Mouse (Mus musculus) ovary, adult 10 weeks (tissue): ENCODE results near the gene Hspb6. TPM values are rescaled to one million over a fixed set of nuclear protein-coding genes. Genes with fewer than 3 reads are reported as not detected.

Source experiments
- polyA plus RNA-seq: library from polyadenylated mRNA; stranded (reverse); fragments of 350-450 nt; fragmentation: Illumina TruSeq; extraction: RNeasy Lipid Tissue Mini Kit (QIAGEN cat#74804); gene quantifications from one replicate; pipeline ENCODE4 v1.2.3, GENCODE M21; 2014

Hspb6 gene
- polyA plus RNA-seq: 22.5 TPM

GRCm38 (mm10) chr7:30552102-30553020 is at the start of gene Hspb6, which contains the start of gene Proser3:
TSS of gene Hspb6 (plus strand) at chr7:30552178.
TSS of gene Proser3 (minus strand) at chr7:30552299.

GRCm38 (mm10) chr7:30534633-30535577 is 17.1 kb upstream of the Hspb6 start, which contains the start of gene Arhgap33:
TSS of gene Arhgap33 (minus strand) at chr7:30535060.

GRCm38 (mm10) chr7:30559443-30559954 is 7.5 kb downstream of the Hspb6 start, which contains the start of gene Lin37:
TSS of gene Lin37 (minus strand) at chr7:30559838.

GRCm38 (mm10) chr7:30563117-30563905 is 11.3 kb downstream of the Hspb6 start, which contains the start of the genes U2af1l4, Gm49396 and Psenen:
TSS of gene U2af1l4 (plus strand) at chr7:30563301.
TSS of gene Gm49396 (plus strand) at chr7:30563344.
TSS of gene Psenen (minus strand) at chr7:30563627.

GRCm38 (mm10) chr7:30564970-30565571 is 13.1 kb downstream of the Hspb6 start, which contains the start of gene Igflr1:
TSS of gene Igflr1 (plus strand) at chr7:30565427.

GRCm38 (mm10) chr7:30588676-30589434 is 36.9 kb downstream of the Hspb6 start, which contains the start of gene Kmt2b:
TSS of gene Kmt2b (minus strand) at chr7:30588726.

GRCm38 (mm10) chr7:30598786-30599185 is 46.8 kb downstream of the Hspb6 start, which contains the start of gene Zbtb32:
TSS of gene Zbtb32 (minus strand) at chr7:30598909.

Other genes starting within 250 kb of the Hspb6 start
- 3.1 TPM for gene Alkbh6, start 243.5 kb upstream of the Hspb6 start, polyA plus RNA-seq
- gene Syne4, start 237.4 kb upstream of the Hspb6 start, polyA plus RNA-seq: 1.7 TPM
- 0.51 TPM for gene E130208F15Rik, start 230.4 kb upstream of the Hspb6 start, polyA plus RNA-seq
- gene Sdhaf1, start 228.3 kb upstream of the Hspb6 start, polyA plus RNA-seq: 1.3 TPM
- 0.40 TPM for gene Lrfn3, start 189.4 kb upstream of the Hspb6 start, polyA plus RNA-seq
- gene Tyrobp, start 138.4 kb upstream of the Hspb6 start, polyA plus RNA-seq: 5.6 TPM
- not detected for gene Hcst, start 132.3 kb upstream of the Hspb6 start, polyA plus RNA-seq
- gene Nfkbid, start 130.4 kb upstream of the Hspb6 start, polyA plus RNA-seq: 0.23 TPM
- gene Aplp1, start 106.6 kb upstream of the Hspb6 start, polyA plus RNA-seq: 0.63 TPM
- not detected for gene Kirrel2, start 94.5 kb upstream of the Hspb6 start, polyA plus RNA-seq
- gene Nphs1, start 93.9 kb upstream of the Hspb6 start, polyA plus RNA-seq: not detected
- not detected for gene Prodh2, start 58.6 kb upstream of the Hspb6 start, polyA plus RNA-seq
- 0.23 TPM for gene Arhgap33, start 17.1 kb upstream of the Hspb6 start, polyA plus RNA-seq
- 2.0 TPM for gene Proser3, start 121 bp downstream of the Hspb6 start, polyA plus RNA-seq
- 5.0 TPM for gene Lin37, start 7.7 kb downstream of the Hspb6 start, polyA plus RNA-seq
- 8.5 TPM for gene U2af1l4, start 11.1 kb downstream of the Hspb6 start, polyA plus RNA-seq
- gene Gm49396, start 11.2 kb downstream of the Hspb6 start, polyA plus RNA-seq: 1.1 TPM
- gene Psenen, start 11.4 kb downstream of the Hspb6 start, polyA plus RNA-seq: 24.5 TPM
- gene Igflr1, start 13.2 kb downstream of the Hspb6 start, polyA plus RNA-seq: not detected
- 4.7 TPM for gene Kmt2b, start 36.5 kb downstream of the Hspb6 start, polyA plus RNA-seq
- not detected for gene Zbtb32, start 46.7 kb downstream of the Hspb6 start, polyA plus RNA-seq
- 0.34 TPM for gene Upk1a, start 60.7 kb downstream of the Hspb6 start, polyA plus RNA-seq
- gene Cox6b1, start 74.0 kb downstream of the Hspb6 start, polyA plus RNA-seq: 586 TPM
- not detected for gene Etv2, start 83.7 kb downstream of the Hspb6 start, polyA plus RNA-seq
- gene Rbm42, start 98.1 kb downstream of the Hspb6 start, polyA plus RNA-seq: not detected
- 1.1 TPM for gene Haus5, start 112.8 kb downstream of the Hspb6 start, polyA plus RNA-seq
- not detected for gene Pmis2, start 119.4 kb downstream of the Hspb6 start, polyA plus RNA-seq
- not detected for gene 2200002J24Rik, start 146.7 kb downstream of the Hspb6 start, polyA plus RNA-seq
- gene Atp4a, start 160.0 kb downstream of the Hspb6 start, polyA plus RNA-seq: not detected
- 12.8 TPM for gene Tmem147, start 177.4 kb downstream of the Hspb6 start, polyA plus RNA-seq
- not detected for gene Gapdhs, start 191.5 kb downstream of the Hspb6 start, polyA plus RNA-seq
- gene Sbsn, start 199.3 kb downstream of the Hspb6 start, polyA plus RNA-seq: 1.2 TPM
- gene Dmkn, start 211.6 kb downstream of the Hspb6 start, polyA plus RNA-seq: 16.0 TPM
- gene Krtdap, start 235.7 kb downstream of the Hspb6 start, polyA plus RNA-seq: not detected